Mouse (Mus musculus) kidney, adult 11 months (tissue): ENCODE measurements around the gene Npy4r.

Experiments
- DNase-seq: peaks from one replicate; pipeline ENCODE4 v3.0.0; 2022

The Npy4r gene

DNA sequence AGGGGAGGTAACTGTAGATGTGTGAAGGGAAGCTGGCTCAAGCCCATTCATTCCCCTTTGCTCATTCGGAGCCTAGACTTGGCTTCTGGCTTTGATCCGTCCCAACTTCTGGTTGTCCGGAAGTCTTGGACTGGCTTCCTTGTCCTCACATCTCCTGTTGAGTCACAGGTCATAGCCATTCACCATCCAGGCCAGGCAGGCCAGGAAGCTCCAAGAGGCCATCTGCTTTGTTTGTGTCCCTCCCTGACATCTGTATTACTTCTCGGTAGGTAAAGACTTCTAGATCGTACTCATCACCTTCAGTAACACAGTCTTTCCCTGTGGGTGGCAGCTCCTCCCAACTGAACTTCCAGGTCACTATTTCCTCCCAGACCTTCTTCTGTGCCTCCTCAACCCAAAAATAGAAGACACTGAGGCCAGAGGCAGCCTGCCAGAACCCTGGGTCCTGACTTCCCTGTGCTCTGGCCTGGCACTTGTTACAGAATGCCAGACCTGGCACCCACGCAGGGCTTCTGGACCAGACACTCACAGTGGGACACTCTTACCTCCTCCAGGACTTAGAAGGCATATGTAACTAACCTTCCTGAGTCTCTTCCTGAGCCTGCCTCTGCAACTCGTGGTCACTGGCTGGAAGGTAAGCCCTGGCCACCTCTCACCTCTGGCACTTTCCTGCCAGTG, 33.1 kb downstream of the Npy4r start:
- no peak for DNase-seq

- DNase-seq, result no peak
Measured at GRCm38 (mm10) chr14:34114311-34114710, 38.0 kb downstream of the Npy4r start.

GRCm38 (mm10) chr14:34107594-34107993, 44.7 kb downstream of the Npy4r start:
- DNase-seq, result no peak

GRCm38 (mm10) chr14:34106389-34107062, 45.8 kb downstream of the Npy4r start:
- no peak for DNase-seq

DNA sequence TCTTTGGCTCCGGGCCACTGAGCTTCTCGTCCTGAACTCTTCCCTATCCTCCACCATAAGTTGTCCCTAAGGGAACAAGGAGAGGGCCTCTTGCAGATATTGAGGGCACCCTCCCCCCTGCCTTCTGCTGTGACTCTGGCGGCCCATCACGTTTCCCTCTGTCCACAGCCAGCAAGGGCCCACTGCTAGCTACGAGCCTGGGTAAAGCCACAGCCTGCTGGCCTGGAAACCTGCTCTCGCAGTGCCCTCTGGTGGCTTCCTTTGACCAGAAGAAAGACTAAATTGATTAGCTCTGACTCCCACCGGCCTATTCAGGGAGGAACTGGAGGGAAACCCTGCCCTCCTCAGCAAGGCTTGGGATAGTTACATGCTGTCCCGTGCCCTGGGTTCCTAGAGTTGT, 47.4 kb downstream of the Npy4r start:
- DNase-seq, result peak; percentile 39

DNA sequence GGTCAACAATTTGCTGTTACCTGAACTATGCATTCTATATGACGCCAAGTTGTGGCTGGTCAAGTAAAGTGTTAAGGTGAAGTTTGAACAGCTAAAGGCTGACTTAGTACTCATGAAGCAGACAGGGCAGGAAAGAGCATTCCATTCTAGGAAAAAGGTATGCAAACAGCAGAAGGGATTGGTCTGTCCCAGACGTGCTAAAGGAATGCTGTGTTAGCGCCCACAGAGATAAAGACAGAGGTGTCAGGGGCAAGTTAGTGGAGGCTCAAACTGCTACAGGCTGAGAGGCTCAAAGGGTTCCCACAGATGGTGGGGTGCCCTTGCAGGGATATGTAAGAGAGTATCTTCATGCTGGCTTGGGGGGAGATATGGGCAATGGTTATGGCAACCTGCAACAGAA, 48.4 kb downstream of the Npy4r start:
- DNase-seq, result no peak

- DNase-seq, result no peak
Measured at GRCm38 (mm10) chr14:34102601-34103000, 49.7 kb downstream of the Npy4r start, which contains the start of gene A630023A22Rik. Gene A630023A22Rik (minus strand): TSS chr14:34102754.

GRCm38 (mm10) chr14:34096161-34096560, 56.1 kb downstream of the Npy4r start:
- DNase-seq, result no peak
